Mouse (Mus musculus) midbrain, embryonic 11.5 days (tissue): ENCODE results near the gene Ces5a. TPM values are rescaled to one million over a fixed set of nuclear protein-coding genes. Genes with fewer than 3 reads are reported as not detected.
"Not testable (repeated sequence)": the region's sequence is repeated elsewhere in the genome, so short reads cannot be mapped to it uniquely, and the experiment has no call there.

Source experiments
- ATAC-seq: fragments of 200-750 bp; cut with Nextera tagmentation; 2 replicates; pipeline ENCODE4 v1.8.0; 2017; ENCODE audit warnings: moderate TSS enrichment, moderate library complexity; ENCODE audit not compliant: low FRiP score
- DNase-seq: peaks from one replicate; pipeline ENCODE4 v3.0.0; 2015; ENCODE audit warnings: low spot score; ENCODE audit errors: missing footprints
- H3K27ac ChIP-seq: fragments of 300-500 bp; sonication (generic); 2 replicates; pipeline ENCODE4 v1.5.1; 2014; ENCODE audit warnings: low read depth, low read length
- H3K27me3 ChIP-seq: fragments of 300-500 bp; sonication (generic); 2 replicates; pipeline ENCODE4 v1.6.1; 2014; ENCODE audit warnings: mild to moderate bottlenecking, low read length, moderate library complexity, mixed read lengths; ENCODE audit not compliant: control insufficient read depth, insufficient read depth
- H3K36me3 ChIP-seq: fragments of 300-500 bp; sonication (generic); 2 replicates; pipeline ENCODE4 v1.6.1; 2014; ENCODE audit warnings: mild to moderate bottlenecking, low read length, moderate library complexity, mixed read lengths; ENCODE audit not compliant: control insufficient read depth, insufficient read depth
- H3K4me1 ChIP-seq: fragments of 300-500 bp; sonication (generic); 2 replicates; pipeline ENCODE4 v1.6.1; 2014; ENCODE audit warnings: low read length; ENCODE audit not compliant: control insufficient read depth, insufficient read depth
- H3K4me2 ChIP-seq: fragments of 300-500 bp; sonication (generic); 2 replicates; pipeline ENCODE4 v1.6.1; 2014; ENCODE audit warnings: mild to moderate bottlenecking, moderate library complexity
- H3K4me3 ChIP-seq: fragments of 300-500 bp; sonication (generic); 2 replicates; pipeline ENCODE4 v1.5.1; 2014; ENCODE audit warnings: low read depth, low read length
- H3K9ac ChIP-seq: fragments of 300-500 bp; sonication (generic); 2 replicates; pipeline ENCODE4 v1.6.1; 2014; ENCODE audit warnings: low read length
- H3K9me3 ChIP-seq: fragments of 300-500 bp; sonication (generic); 2 replicates; pipeline ENCODE4 v1.6.1; 2016; ENCODE audit warnings: low read length; ENCODE audit not compliant: control insufficient read depth
- WGBS: fragments of 180-500 bp; shearing (Covaris S2); extraction: QIAGEN DNeasy Blood & Tissue Kit; methylation state at CpG from one replicate; pipeline ENCODE4 v1.1.7; 2014; 5-methylcytosine and 5-hydroxymethylcytosine counted together
- polyA plus RNA-seq: library from polyadenylated mRNA; unstranded; fragments of >200 nt; fragmentation: Nextera tagmentation; extraction: Ambion mirVana; gene quantifications from 2 replicates; pipeline ENCODE4 v1.2.1, GENCODE M21; 2014

Ces5a gene
- polyA plus RNA-seq, 1 experiment from 2014 or later, result not detected

GRCm38 (mm10) chr8:93469733-93470132, 65.9 kb downstream of the Ces5a start:
- H3K36me3 ChIP-seq, H3K4me3 ChIP-seq, H3K27me3 ChIP-seq, H3K9me3 ChIP-seq, DNase-seq, ATAC-seq, H3K4me1 ChIP-seq, H3K9ac ChIP-seq, H3K4me2 ChIP-seq, H3K27ac ChIP-seq: not testable (repeated sequence)
- 87% methylated on average over 16 of the region's 16 CpGs for WGBS

GRCm38 (mm10) chr8:93454258-93454877, 81.3 kb downstream of the Ces5a start:
- no peak overlapping the region for H3K4me2 ChIP-seq
- H3K9me3 ChIP-seq, result no peaks in the 10 kb centered on the region
- no peaks in the 10 kb centered on the region for H3K27me3 ChIP-seq
- no peaks in the 10 kb centered on the region for H3K36me3 ChIP-seq
- no peak for ATAC-seq
- 95% methylated on average over 12 of the region's 12 CpGs for WGBS
- H3K9ac ChIP-seq, result no peak overlapping the region
- H3K27ac ChIP-seq, result no peak overlapping the region
- H3K4me1 ChIP-seq, result no peaks in the 10 kb centered on the region
- no peak for DNase-seq
- H3K4me3 ChIP-seq, result no peak overlapping the region

Other genes starting within 250 kb of the Ces5a start
- not detected in 2 replicates for gene Ces1g, start 198.5 kb downstream of the Ces5a start, polyA plus RNA-seq
- 0.10 TPM in 1 of 2 replicates, not detected in the other for gene Ces1h, start 156.1 kb downstream of the Ces5a start, polyA plus RNA-seq